Mouse (Mus musculus): ENCODE data around the gene Hist2h2ab. TPM values are rescaled to one million over a fixed set of nuclear protein-coding genes. Genes with fewer than 3 reads are reported as not detected.
"Not testable (repeated sequence)": the region's sequence is repeated elsewhere in the genome, so short reads cannot be mapped to it uniquely, and the experiment has no call there.

Gene Hist2h2ab
- total RNA-seq, 2 experiments from 2014 or later = 0.92 TPM; not detected in 1

DNA sequence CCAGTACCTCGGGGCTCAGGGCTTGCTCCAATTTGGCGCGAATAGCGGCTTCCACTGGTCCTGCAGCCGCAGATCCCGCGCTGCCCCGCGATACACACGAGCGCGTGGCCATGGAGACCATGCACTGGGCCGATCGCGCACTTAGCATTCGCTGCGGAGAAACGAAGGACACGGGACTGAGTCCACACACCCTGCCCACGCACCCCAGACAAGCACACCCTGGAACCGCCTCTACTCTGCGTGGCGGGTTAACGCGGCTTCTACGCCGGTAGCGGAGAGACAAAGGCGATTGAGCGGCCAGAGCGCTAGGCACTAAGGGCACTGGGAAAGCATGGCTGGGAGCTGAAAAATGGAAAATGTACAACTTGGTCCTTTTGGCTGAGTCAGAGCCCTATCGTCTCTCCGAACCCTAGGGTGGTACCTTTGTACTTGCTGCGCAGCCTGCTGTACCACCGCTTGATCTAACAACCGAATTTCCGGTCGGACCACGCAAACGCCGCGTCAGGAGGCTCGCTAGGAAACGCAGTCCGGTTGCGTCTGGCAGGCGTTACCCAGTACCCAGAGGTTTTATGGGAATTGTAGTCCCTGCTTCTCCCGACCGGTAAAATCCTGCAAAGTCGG is 22.4 kb upstream of the Hist2h2ab start:
- intact Hi-C loops (cut with DNase I) = no loop called here
- DNase-seq = peak; percentile 76

DNA sequence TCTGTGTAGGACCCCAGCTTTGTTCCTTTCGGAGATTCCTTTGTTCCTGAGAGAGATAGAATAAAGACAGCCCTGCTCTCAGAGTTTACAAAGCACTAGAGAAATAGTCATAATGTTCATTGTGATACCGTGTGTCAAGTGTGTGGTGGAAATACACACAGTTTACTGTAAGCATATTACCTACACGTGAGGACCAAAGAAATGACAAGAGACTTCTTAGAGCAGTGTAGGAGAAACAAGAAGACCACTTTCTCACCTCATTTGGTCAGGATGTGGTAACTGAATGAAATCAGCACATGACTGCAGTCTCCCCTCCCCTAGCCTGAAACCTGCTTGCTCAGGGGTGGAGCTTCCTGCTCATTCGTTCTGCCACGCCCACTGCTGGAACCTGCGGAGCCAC is 21.5 kb upstream of the Hist2h2ab start:
- intact Hi-C loops (cut with DNase I) = no loop called here

DNA sequence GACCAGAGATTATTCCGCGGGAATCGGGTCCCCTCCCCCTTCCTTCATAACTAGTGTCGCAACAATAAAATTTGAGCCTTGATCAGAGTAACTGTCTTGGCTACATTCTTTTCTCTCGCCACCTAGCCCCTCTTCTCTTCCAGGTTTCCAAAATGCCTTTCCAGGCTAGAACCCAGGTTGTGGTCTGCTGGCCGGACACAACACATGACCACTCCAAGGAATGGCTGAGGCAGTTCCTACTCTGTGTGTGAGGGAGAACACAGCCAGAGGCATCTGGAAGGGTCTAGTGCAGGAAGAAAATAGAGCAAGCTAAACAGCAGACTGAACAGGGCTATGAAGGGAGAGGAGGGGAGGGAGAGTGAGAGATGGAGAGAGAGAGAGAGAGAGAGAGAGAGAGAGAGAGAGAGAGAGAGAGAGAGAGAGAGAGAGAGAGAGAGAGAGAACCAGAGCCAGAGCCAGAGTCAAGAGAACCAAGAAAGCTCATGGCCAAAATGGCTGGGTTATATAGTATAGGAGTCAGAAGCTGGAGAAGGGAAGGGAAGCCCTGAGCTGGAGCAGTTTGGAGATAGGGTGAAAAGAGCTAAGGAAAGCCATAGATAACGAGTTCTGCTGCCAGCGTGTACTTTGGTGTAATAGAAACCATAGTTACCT is 20.9 kb upstream of the Hist2h2ab start:
- DNase-seq; intact Hi-C loops (cut with DNase I): not testable (repeated sequence)

More for the DNA sequence above, 21.5 kb upstream of the Hist2h2ab start:
- no peak for DNase-seq

DNA sequence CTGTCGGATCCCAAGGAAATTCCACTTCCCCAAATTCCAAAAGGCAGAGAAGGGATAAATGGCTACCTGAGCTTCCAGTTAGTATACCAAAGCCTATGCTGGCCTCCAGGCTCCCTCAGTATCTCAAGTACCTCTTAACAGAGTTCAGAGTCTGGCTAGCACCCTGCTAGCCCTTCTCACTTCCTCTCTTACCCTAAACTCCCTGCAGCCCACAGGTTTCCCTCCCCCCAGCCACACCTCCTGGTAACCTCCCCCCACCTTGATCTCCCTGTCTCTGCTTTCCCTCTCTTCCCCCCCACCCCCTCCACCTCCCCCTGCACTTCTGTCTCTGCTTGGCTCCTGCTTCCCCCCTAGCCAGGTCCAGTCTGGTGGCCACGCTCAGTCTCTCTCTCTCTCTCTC is 19.9 kb upstream of the Hist2h2ab start:
- DNase-seq = no peak
- intact Hi-C loops (cut with DNase I) = no loop called here

DNA sequence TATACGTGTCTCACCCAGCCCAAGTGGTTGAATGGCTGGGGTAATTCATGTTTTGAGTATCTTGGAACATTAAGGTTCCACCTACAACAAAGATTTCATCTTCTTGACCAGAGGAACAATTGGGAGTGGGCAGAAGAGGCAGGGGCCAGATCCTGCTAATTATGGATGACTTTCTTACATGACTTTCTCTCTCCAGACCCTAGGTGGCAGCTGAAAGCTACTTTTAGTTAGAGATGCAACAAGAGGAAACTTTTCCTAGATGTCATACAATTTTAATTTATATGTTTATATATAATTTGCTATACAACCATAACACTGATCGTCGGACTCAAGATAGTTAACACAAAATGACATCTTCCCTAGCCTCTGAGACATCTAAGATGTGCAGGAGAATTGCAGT is 11.8 kb upstream of the Hist2h2ab start:
- intact Hi-C loops (cut with DNase I) = no loop called here
- DNase-seq = no peak

DNA sequence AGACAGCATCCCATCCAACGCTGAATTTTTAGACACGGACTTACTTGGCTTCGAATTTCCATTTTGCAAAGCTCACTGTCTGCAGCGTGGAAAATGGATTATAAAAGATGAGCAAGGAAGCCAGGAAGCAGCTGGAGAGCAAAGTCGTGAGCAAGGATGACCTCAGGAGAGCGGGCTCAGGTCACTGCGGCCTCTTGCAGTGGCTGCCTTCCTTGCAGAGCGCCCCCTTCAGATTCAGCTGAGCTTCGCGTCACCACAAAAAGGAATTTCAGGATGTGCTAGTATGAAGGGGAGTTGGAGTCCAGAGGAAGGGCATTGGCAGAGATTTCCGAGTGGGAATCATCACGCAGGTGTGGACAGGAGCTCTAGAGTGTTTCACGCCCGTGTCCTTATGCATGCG is 10.4 kb upstream of the Hist2h2ab start:
- intact Hi-C loops (cut with DNase I) = no loop called here

DNA sequence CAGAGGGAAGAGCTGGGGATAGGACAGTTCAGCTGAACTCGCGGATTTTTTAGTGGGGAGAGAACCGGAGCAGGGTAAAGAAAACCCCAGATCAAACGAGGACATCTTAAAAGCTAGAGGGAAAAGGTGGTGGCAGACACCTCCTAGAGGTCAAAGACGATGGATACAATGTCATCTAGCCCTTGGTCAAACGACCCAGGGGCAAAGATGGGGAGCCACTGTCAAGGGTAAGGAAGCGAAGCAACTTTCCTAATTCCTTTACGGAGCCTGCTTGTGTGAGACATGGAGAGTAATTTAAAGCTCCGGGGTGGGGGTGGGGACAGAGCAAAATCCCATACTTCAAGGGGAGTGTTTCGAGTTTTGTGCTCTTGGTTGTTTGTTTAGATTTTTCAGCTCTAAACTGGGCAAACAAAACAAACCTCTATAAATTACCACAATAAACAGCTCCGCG is 449 bp upstream of the Hist2h2ab start:
- DNase-seq = no peak
- intact Hi-C loops (cut with DNase I) = no loop called here

More for the DNA sequence above, 10.4 kb upstream of the Hist2h2ab start:
- no peak for DNase-seq

DNA sequence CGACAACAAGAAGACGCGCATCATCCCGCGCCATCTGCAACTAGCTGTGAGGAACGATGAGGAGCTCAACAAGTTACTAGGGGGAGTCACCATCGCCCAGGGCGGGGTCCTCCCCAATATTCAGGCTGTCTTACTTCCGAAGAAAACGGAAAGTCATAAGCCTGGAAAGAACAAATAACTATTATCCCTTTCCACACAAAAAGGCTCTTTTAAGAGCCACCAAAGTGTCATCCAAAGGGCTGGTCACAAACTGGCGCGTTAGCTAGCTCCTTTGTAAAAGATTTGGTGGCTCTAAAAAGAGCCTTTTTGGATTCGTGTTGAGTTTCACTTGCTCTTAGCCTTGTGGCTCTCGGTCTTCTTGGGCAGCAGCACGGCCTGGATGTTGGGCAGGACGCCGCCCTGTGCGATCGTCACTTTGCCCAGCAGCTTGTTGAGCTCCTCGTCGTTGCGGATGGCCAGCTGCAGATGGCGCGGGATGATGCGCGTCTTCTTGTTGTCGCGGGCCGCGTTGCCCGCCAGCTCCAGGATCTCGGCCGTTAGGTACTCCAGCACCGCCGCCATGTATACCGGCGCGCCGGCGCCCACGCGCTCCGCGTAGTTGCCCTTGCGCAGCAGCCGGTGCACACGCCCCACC is 583 bp downstream of the Hist2h2ab start:
- intact Hi-C loops (cut with DNase I) = not testable (repeated sequence)
- peak in 1 of 2 experiments; percentile 74 for DNase-seq

DNA sequence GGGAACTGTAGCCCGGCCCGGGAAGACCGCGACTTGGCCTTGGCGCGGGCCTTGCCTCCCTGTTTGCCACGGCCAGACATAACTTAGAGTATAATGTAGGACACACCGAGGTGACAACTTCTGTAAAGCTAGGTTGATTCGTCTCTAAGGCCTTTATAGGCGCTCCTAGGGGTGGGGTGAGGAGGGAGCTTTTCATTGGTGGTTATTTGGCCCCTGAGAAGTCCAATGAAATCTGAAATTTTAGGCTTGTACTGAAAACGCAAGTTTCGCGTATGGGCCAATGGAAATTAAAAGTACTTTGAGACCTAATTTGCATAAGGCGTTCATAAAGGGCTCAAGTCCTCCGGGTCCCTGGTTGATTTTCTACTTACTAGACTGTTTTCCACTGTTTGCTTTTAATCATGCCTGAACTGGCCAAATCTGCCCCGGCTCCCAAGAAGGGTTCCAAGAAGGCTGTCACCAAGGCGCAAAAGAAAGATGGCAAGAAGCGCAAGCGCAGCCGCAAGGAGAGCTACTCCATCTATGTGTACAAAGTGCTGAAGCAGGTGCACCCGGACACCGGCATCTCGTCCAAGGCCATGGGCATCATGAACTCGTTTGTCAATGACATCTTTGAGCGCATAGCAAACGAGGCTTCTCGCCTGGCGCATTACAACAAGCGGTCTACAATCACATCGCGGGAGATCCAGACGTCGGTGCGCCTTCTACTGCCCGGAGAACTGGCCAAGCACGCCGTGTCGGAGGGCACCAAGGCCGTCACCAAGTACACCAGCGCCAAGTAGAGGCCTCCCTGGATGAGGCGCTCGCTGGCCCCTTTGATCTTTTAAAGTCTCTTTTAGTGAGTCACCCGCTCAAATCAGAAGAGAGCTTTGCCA is 1.3 kb downstream of the Hist2h2ab start, which contains the start of the genes Hist2h2ac and Hist2h2be:
Hist2h2ac (minus strand) TSS at position 116 of the 875 bp plus-strand sequence.
Hist2h2be (plus strand) TSS at position 355 of the 875 bp plus-strand sequence.
- DNase-seq = peak; percentile 58 to 75
- intact Hi-C loops (cut with DNase I) = no loop called here

DNA sequence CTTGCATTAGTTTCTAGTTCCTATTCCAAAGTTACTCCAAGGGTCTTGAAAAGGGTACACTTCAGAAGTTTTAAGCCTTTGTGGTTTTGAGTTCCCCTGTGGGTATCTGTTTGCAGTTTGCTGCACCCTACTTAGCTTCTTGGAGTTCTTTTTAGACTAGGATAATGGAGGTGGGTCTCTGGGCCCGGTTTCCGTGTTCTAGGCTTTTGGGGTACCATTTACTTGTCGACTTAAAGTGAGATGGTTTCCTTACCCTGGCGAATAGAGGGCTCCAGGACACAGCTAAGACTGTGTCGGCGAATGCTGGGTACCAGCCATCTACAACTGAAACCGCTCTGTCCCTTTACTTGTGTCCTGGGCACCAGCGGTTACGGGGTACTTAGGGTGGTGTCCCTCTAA is 2.0 kb downstream of the Hist2h2ab start:
- intact Hi-C loops (cut with DNase I) = no loop called here
- no peak for DNase-seq

DNA sequence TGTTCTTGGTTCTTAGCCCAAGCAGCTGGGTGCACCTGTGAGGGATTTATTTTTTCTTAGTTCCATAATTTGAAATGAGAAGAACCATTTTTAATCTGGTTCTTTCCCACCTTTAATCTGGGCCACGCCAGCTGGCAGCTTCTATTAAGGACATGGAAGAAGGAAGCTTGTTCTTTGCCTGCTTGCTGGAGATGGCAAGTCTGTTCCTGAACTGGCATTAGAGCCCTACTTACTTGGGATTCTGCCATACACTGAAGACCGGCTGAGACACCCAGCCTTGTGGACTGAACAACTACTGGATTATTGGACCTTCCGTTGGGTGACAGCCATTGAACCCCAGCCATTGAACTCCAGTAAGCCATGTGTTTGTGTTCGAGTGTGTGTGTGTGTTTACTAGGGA is 3.1 kb downstream of the Hist2h2ab start:
- intact Hi-C loops (cut with DNase I) = no loop called here
- no peak for DNase-seq

DNA sequence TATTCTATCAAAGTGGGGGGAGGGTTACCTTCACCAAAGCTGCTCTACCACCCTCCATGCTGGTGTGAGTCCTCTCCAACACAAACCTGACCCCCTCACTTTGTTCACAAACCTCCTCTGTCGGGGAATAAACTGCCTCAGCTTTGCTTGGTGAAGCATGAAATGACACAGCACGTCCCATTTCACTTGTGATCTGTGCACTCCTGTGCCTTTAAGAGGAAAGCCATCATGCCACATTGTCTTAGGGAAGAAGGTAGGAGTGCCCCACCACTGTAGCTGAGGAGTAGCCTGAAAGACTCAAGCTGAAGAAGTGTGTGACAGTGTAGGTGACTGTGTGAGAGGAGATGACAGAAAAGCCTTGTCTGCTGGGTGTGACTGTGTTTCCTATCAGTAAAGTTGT is 5.8 kb downstream of the Hist2h2ab start:
- DNase-seq = no peak
- intact Hi-C loops (cut with DNase I) = loop anchor here (5.0 kb wide), 1 partner anchor 153 kb away; no protein-coding TSS in a partner anchor

DNA sequence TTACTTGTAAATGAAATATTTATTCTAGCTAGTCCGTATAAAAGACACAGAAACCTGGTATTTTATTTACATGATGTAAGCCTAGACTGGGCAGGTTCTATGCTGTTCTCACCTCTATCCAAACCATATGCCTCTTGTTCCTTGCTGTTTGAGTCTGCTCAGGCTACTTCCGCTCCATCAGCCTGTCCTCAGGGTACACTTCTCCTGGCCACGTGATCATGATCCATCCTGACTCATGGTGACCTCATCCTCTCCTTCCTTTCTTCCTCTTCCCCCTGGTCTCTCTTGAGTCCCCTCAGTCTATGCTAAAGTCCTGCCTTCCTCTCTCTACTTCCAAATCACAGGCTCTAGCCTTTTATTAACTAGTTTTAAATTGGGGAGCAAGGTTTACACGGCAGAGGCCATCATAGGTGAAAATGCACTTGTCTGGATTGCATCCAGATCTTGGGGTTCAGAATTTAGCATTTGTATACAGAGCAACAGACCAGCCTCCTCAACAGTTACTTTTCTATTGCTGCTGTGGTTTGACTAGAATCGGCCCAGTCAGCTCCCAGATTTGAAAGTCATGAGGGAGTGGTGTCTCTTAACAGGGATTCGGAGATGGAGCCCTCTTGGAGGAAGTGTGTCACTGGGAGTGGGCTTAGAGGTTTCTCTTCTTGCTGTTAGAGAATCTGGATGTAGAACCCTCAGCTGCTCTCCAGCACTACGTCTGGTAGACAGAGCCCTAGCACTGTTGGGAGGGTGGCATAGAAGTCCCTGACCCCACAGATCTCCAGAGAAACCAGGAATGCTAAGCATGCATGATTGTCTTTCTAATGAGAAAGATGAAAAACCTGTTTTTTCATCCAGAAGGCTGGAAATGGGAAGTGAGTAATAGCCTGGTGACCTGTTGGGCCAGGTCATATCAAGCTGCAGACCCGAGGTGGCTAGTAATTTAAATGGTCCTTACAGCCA is 7.3 kb downstream of the Hist2h2ab start:
- intact Hi-C loops (cut with DNase I) = loop anchor here (5.0 kb wide), 1 partner anchor 155 kb away; no protein-coding TSS in a partner anchor
- no peak for DNase-seq

DNA sequence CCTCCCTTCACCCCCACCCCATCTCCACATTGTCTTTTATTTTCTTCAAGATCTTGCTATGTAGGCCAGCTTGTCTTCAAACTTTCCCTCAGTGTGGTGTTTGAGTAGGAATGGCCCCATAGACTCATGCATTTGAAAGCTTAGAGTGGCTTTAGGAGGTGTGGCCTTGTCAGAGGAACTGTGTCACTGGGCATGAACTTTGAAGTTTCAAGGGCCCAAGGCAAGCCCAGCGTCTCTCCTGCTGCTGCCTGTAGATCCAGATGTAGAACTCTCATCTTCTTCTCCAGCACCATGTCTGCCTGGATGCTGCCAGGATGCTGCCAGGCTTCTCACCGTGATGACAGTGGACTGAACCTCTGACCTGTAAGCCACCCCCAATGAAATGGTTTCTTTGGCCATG is 9.2 kb downstream of the Hist2h2ab start:
- intact Hi-C loops (cut with DNase I) = loop anchor here (5.0 kb wide), 1 partner anchor 157 kb away; no protein-coding TSS in a partner anchor
- DNase-seq = no peak

DNA sequence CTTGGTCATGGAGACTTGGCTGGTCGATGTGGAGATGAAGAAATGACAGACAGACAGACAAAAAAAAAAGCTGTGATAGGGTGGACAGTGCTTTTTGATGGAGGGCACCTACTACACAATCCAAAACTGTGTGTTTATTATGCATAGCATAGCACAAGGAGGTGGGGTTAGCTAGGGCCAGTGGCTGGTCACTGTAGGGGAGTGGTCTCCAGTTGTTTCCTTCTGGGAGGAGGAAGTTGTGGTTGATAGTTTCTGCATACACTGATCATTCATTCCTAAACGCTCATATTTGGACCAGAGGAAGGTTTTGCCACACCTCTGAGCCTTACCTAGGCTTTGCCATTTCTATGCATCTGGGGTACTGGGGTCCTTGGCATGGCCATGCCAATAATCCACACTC is 10.7 kb downstream of the Hist2h2ab start:
- intact Hi-C loops (cut with DNase I) = no loop called here

DNA sequence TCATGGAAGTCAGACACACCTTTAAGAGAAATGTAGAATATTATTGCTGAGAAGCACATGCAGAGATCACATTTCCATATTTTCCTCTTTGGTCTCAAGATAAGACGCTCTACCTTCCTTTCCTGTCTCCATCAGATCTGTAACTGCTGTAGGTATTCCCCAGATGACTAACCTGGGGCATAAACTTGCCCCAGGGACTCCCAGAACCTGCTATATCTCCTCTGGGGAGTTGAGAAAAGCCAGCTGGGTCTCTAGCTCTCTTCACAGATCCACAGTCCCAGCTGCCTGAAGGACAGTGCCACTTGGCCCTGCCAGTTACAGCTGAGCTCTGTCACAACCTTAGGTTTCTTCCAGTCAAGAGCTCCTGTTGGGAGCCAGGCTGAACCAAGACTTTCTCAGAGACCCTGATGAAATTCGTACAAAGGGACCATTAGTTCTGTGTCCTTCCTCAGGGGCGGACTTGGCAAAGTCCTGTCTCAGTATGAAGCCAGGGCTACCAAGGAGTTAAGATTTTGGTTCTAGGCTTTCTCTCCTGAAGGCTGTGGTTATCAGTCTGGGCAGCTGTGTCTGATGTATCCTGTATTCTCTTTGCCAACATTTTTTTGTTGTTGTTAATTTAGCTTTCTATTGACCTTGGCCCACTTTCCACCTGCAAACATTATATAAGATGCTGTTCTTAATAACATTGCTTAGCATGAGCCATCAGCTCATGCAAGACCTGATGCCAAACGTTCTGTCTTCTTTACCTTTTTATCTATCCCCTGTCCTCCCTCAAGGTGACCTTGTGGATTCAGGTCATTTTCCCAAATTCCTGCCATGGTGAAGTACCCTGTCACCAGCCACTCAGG is 11.5 kb downstream of the Hist2h2ab start:
- DNase-seq = no peak
- intact Hi-C loops (cut with DNase I) = no loop called here

More for the DNA sequence above, 10.7 kb downstream of the Hist2h2ab start:
- no peak for DNase-seq

DNA sequence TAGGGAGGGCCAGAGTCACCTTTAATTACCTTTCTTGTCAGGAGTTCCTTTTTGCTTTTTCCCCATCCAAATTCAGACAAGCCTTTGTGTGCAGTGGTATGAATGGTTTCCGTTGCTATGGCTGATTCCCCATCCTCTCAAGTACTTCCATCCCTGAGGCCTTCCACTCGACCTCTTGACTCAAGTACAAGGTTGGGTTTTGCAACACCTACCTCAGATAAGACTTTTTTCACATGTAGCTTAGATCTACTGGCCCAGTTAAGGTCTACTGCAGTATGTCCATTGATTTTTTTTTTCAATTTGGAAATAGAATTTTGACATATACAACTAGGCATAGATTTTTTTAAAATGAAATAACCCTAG is 12.1 kb downstream of the Hist2h2ab start:
- DNase-seq = no peak
- intact Hi-C loops (cut with DNase I) = no loop called here

DNA sequence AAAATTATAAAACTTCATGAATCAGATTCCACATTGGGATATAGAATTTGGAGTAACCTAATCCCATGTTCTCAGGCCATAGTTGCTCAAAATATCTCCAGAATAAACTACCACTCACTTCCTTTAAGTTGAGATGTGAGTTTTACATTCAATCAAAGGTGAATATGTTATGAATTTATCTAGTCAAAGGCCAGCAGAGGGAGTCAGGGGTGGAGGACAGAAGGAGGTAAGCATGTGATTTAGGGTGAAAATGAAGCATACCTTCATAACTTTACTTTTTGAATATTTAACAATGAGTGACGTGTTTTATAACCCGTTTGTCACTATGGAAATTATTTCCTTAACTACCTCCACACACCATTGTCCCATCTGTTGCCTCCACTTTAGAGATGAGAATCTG is 15.2 kb downstream of the Hist2h2ab start:
- intact Hi-C loops (cut with DNase I) = no loop called here
- DNase-seq = no peak

All from gastrocnemius, postnatal 36 days (tissue).